Mouse (Mus musculus): ENCODE measurements around the gene Chst8. TPM values are rescaled to one million over a fixed set of nuclear protein-coding genes. Genes with fewer than 3 reads are reported as not detected.

The Chst8 gene
- polyA plus RNA-seq, 1 experiment from 2014 or later: 10.1 TPM

- H3K4me2 ChIP-seq: no peak overlapping the region
- no peak overlapping the region for H3K4me3 ChIP-seq (ENCODE audit: low read depth, low read length)
- H3K27ac ChIP-seq (ENCODE audit: low read depth, low read length): no peak overlapping the region
- H3K27me3 ChIP-seq (ENCODE audit: control insufficient read depth, insufficient read depth, low read length): no peaks in the 10 kb centered on the region
- H3K4me1 ChIP-seq (ENCODE audit: control insufficient read depth, insufficient read depth, low read length): no peaks in the 10 kb centered on the region
- no peak overlapping the region for H3K9ac ChIP-seq (ENCODE audit: low read length)
- 87% methylated on average over 6 of the region's 6 CpGs for WGBS
- no peak for ATAC-seq (ENCODE audit: low FRiP score)
- H3K9me3 ChIP-seq (ENCODE audit: control insufficient read depth, low read length): no peaks in the 10 kb centered on the region
- DNase-seq (ENCODE audit: low spot score, missing footprints): no peak
- H3K36me3 ChIP-seq (ENCODE audit: control insufficient read depth, insufficient read depth, low read length): no peaks in the 10 kb centered on the region
Measured at GRCm38 (mm10) chr7:34737206-34737605, 75.3 kb downstream of the Chst8 start.

DNA sequence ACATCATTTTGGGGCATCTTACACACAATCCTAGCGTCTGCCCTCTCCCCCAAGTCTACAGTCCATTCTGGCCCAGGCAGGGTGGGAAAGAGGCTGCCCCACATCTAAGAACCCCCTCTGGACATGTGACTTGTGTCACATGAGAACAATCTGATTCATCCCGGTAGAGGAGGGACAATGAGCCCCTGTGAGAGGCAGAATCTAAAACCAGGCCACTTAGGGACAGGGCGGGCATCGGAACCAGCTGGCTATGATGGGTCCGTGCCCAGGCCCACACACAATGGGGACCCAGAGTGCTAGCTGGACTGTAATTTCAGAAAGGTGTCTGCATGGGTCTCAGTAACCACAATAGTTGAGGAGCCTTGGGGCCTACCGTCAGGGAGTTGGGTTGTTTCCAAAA lies 78.2 kb downstream of the Chst8 start:
- H3K36me3 ChIP-seq (ENCODE audit: control insufficient read depth, insufficient read depth, low read length): no peaks in the 10 kb centered on the region
- H3K4me2 ChIP-seq: no peak overlapping the region

DNA sequence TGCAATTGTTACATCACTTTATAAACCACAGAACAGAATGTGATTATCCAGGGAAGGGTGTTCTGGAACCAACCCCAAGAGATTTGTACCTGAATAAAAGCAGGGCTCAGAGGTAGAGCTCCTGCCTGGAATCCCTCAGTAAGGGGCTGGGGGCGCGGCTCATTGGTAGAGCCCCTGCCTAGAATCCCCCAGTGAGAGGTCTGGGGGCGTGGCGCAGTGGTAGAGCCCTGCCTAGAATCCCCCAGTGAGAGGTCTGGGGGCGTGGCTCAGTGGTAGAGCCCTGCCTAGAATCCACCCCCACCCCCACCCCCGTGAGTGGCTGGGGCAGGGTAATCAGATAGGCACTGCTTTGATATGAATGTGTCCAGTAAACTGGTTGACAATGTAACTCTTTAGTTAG lies 83.6 kb downstream of the Chst8 start:
- no peaks in the 10 kb centered on the region for H3K9me3 ChIP-seq (ENCODE audit: control insufficient read depth, low read length)
- WGBS: 47% methylated on average over 6 of the region's 6 CpGs
- H3K4me2 ChIP-seq: no peak overlapping the region
- no peaks in the 10 kb centered on the region for H3K36me3 ChIP-seq (ENCODE audit: control insufficient read depth, insufficient read depth, low read length)
- ATAC-seq (ENCODE audit: low FRiP score) (no peak), DNase-seq (ENCODE audit: low spot score, missing footprints) (no peak)
- H3K27me3 ChIP-seq (ENCODE audit: control insufficient read depth, insufficient read depth, low read length): no peaks in the 10 kb centered on the region
- H3K27ac ChIP-seq (ENCODE audit: low read depth, low read length): no peak overlapping the region
- H3K4me3 ChIP-seq (ENCODE audit: low read depth, low read length): no peak overlapping the region
- no peaks in the 10 kb centered on the region for H3K4me1 ChIP-seq (ENCODE audit: control insufficient read depth, insufficient read depth, low read length)
- no peak overlapping the region for H3K9ac ChIP-seq (ENCODE audit: low read length)

More for the DNA sequence above, 78.2 kb downstream of the Chst8 start:
- no peak overlapping the region for H3K4me3 ChIP-seq (ENCODE audit: low read depth, low read length)
- no peak overlapping the region for H3K9ac ChIP-seq (ENCODE audit: low read length)
- 85% methylated on average over 6 of the region's 6 CpGs for WGBS
- DNase-seq (ENCODE audit: low spot score, missing footprints) (no peak), ATAC-seq (ENCODE audit: low FRiP score) (no peak)
- no peaks in the 10 kb centered on the region for H3K9me3 ChIP-seq (ENCODE audit: control insufficient read depth, low read length)
- no peak overlapping the region for H3K27ac ChIP-seq (ENCODE audit: low read depth, low read length)
- no peaks in the 10 kb centered on the region for H3K27me3 ChIP-seq (ENCODE audit: control insufficient read depth, insufficient read depth, low read length)
- H3K4me1 ChIP-seq (ENCODE audit: control insufficient read depth, insufficient read depth, low read length): no peaks in the 10 kb centered on the region

DNA sequence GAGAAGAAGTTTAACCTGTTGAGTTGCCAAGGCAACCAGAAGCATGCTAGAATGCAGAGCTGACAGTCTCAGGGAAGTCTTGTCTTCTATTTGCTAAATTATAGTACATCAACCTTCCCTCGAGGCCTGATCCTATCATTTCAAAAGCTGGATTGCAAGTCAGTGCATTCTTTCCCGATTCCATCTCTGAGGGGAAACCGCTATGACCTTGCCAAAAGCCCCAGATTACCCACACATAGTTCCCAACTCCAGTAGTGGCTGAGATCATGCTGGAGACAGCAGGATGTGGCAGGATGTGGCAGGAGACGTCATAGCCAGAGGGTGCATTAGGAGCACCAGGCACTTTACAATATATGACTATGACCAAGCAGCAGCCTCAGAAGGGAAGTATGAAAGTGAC lies 87.3 kb downstream of the Chst8 start:
- ATAC-seq (ENCODE audit: low FRiP score): no peak
- Histone ChIP-seq H3K9me3 (ENCODE audit: control insufficient read depth, low read length) (no peaks in the 10 kb centered on the region), H3K27ac (ENCODE audit: low read depth, low read length) (no peak overlapping the region), H3K4me2 (no peak overlapping the region), H3K36me3 (ENCODE audit: control insufficient read depth, insufficient read depth, low read length) (no peaks in the 10 kb centered on the region), H3K9ac (ENCODE audit: low read length) (no peak overlapping the region), H3K4me1 (ENCODE audit: control insufficient read depth, insufficient read depth, low read length) (peaks cover 15% of the 10 kb centered on the region), H3K4me3 (ENCODE audit: low read depth, low read length) (no peak overlapping the region), H3K27me3 (ENCODE audit: control insufficient read depth, insufficient read depth, low read length) (no peaks in the 10 kb centered on the region)
- no peak for DNase-seq (ENCODE audit: low spot score, missing footprints)
- 84% methylated on average over 4 of the region's 4 CpGs for WGBS

DNA sequence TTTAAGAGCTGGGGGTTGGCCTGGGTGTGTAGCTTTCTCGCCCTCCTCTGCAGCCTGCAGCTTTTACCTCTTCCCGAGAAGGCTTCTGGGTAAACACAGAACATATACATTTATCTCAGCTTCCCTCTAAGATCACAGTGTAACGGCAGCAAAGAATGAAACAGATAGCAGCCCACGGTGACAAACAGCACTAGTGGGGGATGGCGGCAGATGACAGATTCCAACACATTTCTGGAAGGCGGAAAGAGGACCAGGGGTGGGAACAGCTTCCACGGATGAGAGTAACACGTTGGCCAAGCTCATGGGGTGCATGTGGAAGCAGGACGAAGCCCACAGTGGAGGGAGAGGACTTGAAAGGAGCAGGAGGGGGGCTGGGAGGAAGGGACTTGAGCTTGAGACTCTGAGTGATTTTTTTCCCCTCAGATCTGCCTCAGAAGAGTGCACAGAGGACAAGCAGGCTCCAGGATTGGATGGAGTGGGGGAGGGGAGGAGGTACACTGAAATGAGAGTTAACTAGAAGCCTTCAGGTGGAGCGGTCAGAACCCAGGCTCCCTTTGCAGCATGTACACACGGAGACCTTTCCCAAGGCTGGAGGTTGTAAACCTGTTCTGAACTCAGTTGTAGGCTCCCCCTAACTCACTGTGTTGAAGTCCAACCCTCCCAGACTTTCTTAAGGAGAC lies 89.8 kb downstream of the Chst8 start:
- ATAC-seq (ENCODE audit: low FRiP score) (no peak), DNase-seq (ENCODE audit: low spot score, missing footprints) (no peak)
- H3K4me1 ChIP-seq (ENCODE audit: control insufficient read depth, insufficient read depth, low read length): peaks cover 15% of the 10 kb centered on the region
- H3K9me3 ChIP-seq (ENCODE audit: control insufficient read depth, low read length): no peaks in the 10 kb centered on the region
- no peaks in the 10 kb centered on the region for H3K27me3 ChIP-seq (ENCODE audit: control insufficient read depth, insufficient read depth, low read length)
- no peak overlapping the region for H3K4me2 ChIP-seq
- no peak overlapping the region for H3K9ac ChIP-seq (ENCODE audit: low read length)
- H3K36me3 ChIP-seq (ENCODE audit: control insufficient read depth, insufficient read depth, low read length): no peaks in the 10 kb centered on the region
- H3K27ac ChIP-seq (ENCODE audit: low read depth, low read length): no peak overlapping the region
- WGBS: 73% methylated on average over 11 of the region's 11 CpGs
- H3K4me3 ChIP-seq (ENCODE audit: low read depth, low read length): no peak overlapping the region

GRCm38 (mm10) chr7:34722151-34722550 lies 90.4 kb downstream of the Chst8 start:
- DNase-seq (ENCODE audit: low spot score, missing footprints): no peak
- Histone ChIP-seq H3K4me2 (no peak overlapping the region), H3K27me3 (ENCODE audit: control insufficient read depth, insufficient read depth, low read length) (no peaks in the 10 kb centered on the region), H3K9me3 (ENCODE audit: control insufficient read depth, low read length) (no peaks in the 10 kb centered on the region), H3K27ac (ENCODE audit: low read depth, low read length) (no peak overlapping the region; the same call in 1 of the 2 replicates), H3K4me1 (ENCODE audit: control insufficient read depth, insufficient read depth, low read length) (peaks cover 21% of the 10 kb centered on the region), H3K4me3 (ENCODE audit: low read depth, low read length) (no peak overlapping the region), H3K36me3 (ENCODE audit: control insufficient read depth, insufficient read depth, low read length) (no peaks in the 10 kb centered on the region), H3K9ac (ENCODE audit: low read length) (no peak overlapping the region)
- no peak for ATAC-seq (ENCODE audit: low FRiP score)
- WGBS: 55% methylated on average over 8 of the region's 8 CpGs

DNA sequence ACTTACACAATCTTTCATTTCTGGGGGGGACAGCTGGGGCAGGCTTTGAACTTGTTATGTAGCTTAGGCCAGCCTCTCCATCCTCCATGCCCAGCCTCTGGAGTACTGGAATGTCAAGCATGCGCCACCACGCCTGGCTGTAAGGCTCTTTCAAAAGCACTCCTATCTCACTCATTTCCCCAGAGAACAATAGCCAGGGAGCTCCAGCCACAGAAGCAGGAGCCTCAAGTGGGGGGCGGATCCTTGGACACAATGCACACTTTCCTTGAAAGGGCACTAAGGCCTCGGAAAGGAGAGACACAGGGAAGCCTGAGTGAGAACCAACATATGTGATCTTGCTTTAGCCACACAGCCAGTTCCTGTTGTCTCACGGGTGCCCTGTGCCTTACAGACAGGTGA lies 90.9 kb downstream of the Chst8 start:
- Histone ChIP-seq H3K9ac (ENCODE audit: low read length) (no peak overlapping the region), H3K4me2 (no peak overlapping the region), H3K27ac (ENCODE audit: low read depth, low read length) (no peak overlapping the region; the same call in 1 of the 2 replicates), H3K27me3 (ENCODE audit: control insufficient read depth, insufficient read depth, low read length) (no peaks in the 10 kb centered on the region), H3K4me1 (ENCODE audit: control insufficient read depth, insufficient read depth, low read length) (peaks cover 26% of the 10 kb centered on the region), H3K9me3 (ENCODE audit: control insufficient read depth, low read length) (no peaks in the 10 kb centered on the region), H3K36me3 (ENCODE audit: control insufficient read depth, insufficient read depth, low read length) (no peaks in the 10 kb centered on the region), H3K4me3 (ENCODE audit: low read depth, low read length) (no peak overlapping the region)
- WGBS: 7% methylated on average over 5 of the region's 5 CpGs
- ATAC-seq (ENCODE audit: low FRiP score) (0 out of 2 replicates have a peak, but pooled peaks have one; percentile 17), DNase-seq (ENCODE audit: low spot score, missing footprints) (peak; percentile 89)

GRCm38 (mm10) chr7:34720882-34721649 lies 91.4 kb downstream of the Chst8 start:
- DNase-seq (ENCODE audit: low spot score, missing footprints): no peak

DNA sequence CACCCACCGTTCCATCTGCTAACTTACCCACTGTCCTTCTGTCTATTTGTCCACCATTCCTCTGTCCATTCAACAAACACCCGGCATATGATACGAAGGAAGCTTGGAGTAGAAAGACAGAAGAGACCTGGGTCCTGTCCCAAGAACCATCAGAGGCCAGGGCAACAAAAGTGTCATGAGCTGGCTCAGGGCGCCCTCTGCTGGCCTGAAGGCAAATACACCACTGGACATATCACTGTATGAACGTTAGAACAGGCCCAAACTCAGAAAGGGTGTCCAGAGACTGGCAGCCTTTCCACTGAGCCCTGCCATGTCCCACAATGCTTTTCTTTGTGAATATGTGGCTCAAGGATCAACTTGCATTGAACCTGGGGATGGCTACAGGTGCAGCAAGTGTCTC lies 92.9 kb downstream of the Chst8 start:
- no peak overlapping the region for H3K27ac ChIP-seq (ENCODE audit: low read depth, low read length)

More at GRCm38 (mm10) chr7:34720882-34721649, 91.4 kb downstream of the Chst8 start:
- no peak overlapping the region for H3K4me2 ChIP-seq
- no peak for ATAC-seq (ENCODE audit: low FRiP score)
- H3K36me3 ChIP-seq (ENCODE audit: control insufficient read depth, insufficient read depth, low read length): no peaks in the 10 kb centered on the region
- H3K27me3 ChIP-seq (ENCODE audit: control insufficient read depth, insufficient read depth, low read length): no peaks in the 10 kb centered on the region
- H3K4me3 ChIP-seq (ENCODE audit: low read depth, low read length): no peak overlapping the region
- H3K27ac ChIP-seq (ENCODE audit: low read depth, low read length): peak overlapping the region; percentile 9
- peaks cover 27% of the 10 kb centered on the region for H3K4me1 ChIP-seq (ENCODE audit: control insufficient read depth, insufficient read depth, low read length)
- H3K9ac ChIP-seq (ENCODE audit: low read length): 0 out of 2 replicates have a peak overlapping the region, but pooled peaks have one; percentile 12
- WGBS: 30% methylated on average over 5 of the region's 5 CpGs
- H3K9me3 ChIP-seq (ENCODE audit: control insufficient read depth, low read length): no peaks in the 10 kb centered on the region

More for the DNA sequence above, 92.9 kb downstream of the Chst8 start:
- Histone ChIP-seq H3K36me3 (ENCODE audit: control insufficient read depth, insufficient read depth, low read length) (no peaks in the 10 kb centered on the region), H3K4me2 (no peak overlapping the region), H3K4me3 (ENCODE audit: low read depth, low read length) (no peak overlapping the region), H3K9ac (ENCODE audit: low read length) (no peak overlapping the region), H3K27me3 (ENCODE audit: control insufficient read depth, insufficient read depth, low read length) (no peaks in the 10 kb centered on the region), H3K9me3 (ENCODE audit: control insufficient read depth, low read length) (no peaks in the 10 kb centered on the region), H3K4me1 (ENCODE audit: control insufficient read depth, insufficient read depth, low read length) (peaks cover 27% of the 10 kb centered on the region)
- WGBS: 41% methylated on average over 5 of the region's 5 CpGs
- ATAC-seq (ENCODE audit: low FRiP score): 0 out of 2 replicates have a peak, but pooled peaks have one; percentile 36
- DNase-seq (ENCODE audit: low spot score, missing footprints): peak; percentile 95

All from midbrain, embryonic 11.5 days (tissue).